Mouse (Mus musculus): ENCODE results near the gene Prkn.

Gene Prkn

GRCm38 (mm10) chr17:11127217-11127616 lies 287.0 kb downstream of the Prkn start:
- no peak for DNase-seq (ENCODE audit: inconsistent ontology term)

GRCm38 (mm10) chr17:11130919-11131318 lies 290.7 kb downstream of the Prkn start:
- peak; percentile 30 for DNase-seq (ENCODE audit: inconsistent ontology term)

DNA sequence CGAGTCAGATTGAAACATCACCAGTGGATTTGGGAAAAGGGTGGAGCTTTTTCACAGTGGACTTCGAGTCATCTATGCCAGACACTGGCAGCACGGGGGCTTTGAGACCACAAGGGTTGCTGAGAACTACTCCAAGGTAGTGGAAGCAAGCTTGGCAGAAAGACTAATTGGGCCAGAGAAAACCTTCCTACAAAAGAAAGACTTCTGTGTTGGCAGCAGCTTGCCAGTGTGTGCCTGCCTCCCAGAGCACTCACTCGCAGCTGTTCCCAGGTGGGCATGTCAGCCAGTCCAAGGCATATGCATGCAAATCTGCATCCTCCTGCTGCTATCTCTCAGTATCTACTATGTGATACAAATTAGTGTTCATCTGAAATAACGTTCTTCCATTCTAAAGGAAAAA lies 302.1 kb downstream of the Prkn start:
- DNase-seq (ENCODE audit: inconsistent ontology term): no peak

- DNase-seq (ENCODE audit: inconsistent ontology term): no peak
Observed at GRCm38 (mm10) chr17:11156119-11156518, 315.9 kb downstream of the Prkn start.

DNA sequence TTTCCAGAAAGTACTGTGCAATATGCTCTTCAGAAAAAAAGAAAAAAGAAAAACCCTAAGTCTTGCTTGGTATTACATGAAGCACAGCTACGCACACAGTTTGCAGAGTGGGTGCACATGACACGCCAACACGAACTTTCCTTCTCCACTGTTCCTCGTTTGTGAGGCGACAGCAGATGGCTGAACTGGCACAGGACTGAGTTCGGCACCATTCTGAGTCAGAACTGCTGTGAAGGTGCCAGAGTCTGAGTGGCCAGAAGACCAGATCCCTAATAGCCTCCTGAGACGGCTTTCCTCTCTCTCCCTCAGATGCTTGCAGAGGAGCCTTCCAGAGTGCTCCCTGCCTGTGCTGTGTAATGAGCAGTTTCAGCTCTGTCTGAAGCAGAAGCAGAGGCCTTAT lies 317.4 kb downstream of the Prkn start:
- DNase-seq (ENCODE audit: inconsistent ontology term): peak; percentile 25

- peak; percentile 42 for DNase-seq (ENCODE audit: inconsistent ontology term)
Observed at GRCm38 (mm10) chr17:11161436-11161835, 321.3 kb downstream of the Prkn start.

DNA sequence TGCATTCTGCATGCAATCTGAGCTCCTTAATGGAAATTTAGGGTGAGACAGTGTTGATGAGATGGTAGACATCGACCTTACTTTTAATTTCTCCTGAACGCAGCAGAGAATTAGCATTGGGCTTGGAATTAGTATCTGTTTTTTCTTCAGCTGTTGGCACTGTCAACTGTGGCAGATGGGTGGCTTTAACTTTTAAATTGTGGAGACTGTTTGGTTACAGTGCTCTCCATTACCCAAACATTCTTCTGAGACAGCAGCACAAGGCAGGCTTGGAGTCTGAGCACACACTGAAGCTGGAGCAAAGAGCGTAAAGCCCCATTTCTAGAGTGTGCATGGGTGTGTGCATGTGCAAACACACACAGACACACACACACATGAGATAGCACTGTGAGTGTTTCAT lies 322.6 kb downstream of the Prkn start:
- no peak for DNase-seq (ENCODE audit: inconsistent ontology term)

DNA sequence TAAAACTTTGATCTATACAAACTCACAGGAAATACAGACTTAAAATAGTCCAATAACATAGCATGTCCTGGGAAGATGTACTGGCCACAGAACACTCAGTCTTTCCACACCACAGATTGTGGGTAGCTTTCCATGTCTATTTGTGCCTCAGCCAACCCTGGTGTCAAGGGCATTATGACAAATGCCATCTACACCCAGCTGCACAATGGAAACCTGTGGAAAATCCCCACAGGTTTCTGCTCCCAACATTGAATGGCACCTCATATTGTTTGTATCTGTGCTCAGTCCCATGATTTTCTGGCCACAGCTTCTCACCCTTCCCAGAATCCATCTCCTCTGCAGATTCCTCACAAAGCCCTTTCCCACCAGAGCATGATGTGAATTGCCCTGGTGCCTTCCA lies 347.2 kb downstream of the Prkn start:
- DNase-seq (ENCODE audit: inconsistent ontology term): no peak

GRCm38 (mm10) chr17:11188494-11188893 lies 348.3 kb downstream of the Prkn start:
- DNase-seq (ENCODE audit: inconsistent ontology term): no peak

DNA sequence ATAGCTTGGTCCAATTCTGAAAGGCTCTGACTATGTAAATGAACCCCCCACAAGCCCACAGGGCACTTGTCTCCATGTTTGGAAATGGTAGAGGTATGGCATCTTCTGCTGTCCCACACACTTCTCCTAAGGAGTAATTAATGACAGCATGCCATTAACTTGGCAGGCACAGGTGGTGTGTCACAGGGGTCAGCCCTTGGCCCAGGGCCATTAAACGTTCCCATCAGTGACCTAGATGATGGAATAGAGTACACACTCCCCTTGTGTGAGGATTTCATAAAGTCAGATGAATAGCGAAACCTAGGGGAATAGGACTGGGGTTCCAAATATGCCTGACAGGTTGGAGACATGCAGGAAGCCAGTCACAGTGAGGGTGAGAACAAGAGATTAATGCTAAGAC lies 350.1 kb downstream of the Prkn start:
- no peak for DNase-seq (ENCODE audit: inconsistent ontology term)

DNA sequence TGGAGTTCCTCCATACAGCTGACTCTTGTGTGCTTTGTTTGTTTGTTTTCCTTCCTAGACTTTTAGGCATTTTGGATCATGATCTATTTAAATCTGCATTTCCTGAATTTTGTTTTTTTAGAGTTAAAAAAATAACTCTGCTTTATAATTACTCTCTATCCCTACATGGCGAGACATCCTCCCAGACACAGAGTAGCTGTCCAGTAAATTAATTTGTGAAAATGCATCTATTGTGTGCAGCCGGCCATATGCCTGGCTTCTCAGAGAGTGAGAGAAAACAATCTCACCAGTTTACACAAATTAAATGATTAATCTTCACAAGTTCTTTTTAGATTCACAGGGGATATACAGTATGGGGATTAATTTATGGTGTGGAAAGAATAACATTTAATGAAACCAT lies 357.9 kb downstream of the Prkn start:
- DNase-seq (ENCODE audit: inconsistent ontology term): no peak

DNA sequence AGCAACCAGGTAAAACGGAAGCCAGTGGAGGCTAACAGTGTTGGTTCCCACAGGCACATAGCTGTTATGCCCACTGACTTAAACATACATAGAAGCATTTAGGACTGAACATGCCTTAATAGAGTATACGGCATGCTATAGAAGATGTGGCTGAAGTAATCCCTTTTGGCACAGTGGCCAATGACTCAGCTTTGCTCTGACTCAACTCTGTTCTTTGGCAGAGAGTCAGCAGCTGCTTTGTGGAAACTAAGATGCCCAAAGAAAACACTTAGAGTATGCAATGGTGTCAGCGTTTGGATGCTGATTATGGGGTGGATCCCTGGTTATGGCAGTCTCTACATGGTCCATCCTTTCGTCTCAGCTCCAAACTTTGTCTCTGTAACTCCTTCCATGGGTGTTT lies 368.9 kb downstream of the Prkn start:
- peak; percentile 86 for DNase-seq (ENCODE audit: inconsistent ontology term)

DNA sequence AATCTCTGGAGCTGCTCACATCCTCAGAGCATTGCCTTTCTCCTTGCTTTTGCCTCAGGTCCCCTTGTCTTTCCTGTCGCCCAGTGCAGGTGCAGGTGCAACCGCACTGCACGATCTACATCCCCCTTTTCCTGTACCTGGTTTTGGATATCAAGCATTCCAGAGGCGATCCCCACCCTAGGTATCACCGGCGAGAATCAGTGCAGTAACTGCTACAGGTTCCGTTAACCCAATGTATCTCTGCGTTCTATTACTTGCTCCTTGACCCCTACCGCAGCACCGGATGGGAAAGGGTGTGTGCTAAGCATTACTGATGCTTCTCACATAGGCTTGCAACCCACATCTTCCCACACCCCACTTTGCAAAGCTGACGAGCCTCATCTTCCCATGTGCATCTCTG lies 370.8 kb downstream of the Prkn start:
- DNase-seq (ENCODE audit: inconsistent ontology term): no peak

DNA sequence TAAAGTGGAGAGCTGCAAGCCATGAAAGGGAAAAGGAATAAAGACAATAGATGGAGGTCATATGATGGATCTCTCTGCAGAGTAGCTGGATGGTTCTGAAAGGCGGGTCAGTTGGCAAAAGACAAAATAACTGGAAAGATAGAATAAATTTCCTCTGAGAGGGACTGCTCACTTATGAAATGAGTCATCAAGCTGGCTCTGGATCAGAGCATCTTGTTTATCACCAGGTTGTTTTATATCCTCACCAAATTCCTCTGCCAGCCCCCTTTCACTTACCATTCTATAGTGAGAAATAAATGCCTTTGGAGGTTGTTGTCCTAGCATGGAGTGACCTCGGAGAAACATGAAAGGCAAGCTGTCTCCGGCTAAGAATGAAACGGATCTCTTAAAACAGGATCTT lies 371.4 kb downstream of the Prkn start:
- peak; percentile 42 for DNase-seq (ENCODE audit: inconsistent ontology term)

- DNase-seq (ENCODE audit: inconsistent ontology term): no peak
Observed at GRCm38 (mm10) chr17:11213689-11214088, 373.5 kb downstream of the Prkn start.

DNA sequence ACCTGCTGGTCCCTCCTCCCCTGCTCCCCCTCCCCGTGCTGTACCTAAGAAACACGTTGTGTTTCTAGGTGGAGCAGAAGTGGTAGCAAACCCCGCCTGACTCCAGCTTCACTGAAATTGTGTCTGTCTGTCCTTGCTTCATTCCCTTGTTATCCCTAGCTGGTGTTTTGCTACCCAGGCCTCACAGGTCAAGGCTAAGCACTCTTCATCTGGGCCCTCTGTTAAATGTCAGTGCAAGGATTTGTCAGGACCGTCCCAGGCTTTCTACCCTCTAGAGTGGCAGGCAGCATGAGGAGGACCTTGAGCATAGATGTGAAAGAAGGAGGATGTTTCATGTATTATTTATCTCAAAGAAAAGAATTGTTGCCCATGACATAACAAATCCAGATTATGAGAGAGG lies 388.8 kb downstream of the Prkn start:
- no peak for DNase-seq (ENCODE audit: inconsistent ontology term)

DNA sequence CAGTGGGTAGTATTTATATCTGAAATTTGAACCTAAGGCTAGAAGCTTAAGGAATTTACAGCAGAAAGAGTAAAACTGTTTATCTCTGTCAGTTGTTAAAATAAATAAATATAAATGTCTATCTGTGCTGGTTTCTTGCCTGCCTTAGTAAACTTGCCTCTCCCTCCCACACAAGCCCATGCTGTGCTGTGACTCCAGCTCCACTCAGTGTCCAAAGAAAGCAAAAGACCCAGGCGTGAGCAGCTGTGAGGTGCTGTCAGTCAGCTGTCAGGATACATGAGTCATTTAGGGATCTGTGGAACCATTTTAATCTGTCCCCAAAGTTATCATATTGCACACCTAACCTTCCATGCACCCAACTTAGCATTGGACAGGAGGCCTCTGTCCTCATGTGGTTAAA lies 389.2 kb downstream of the Prkn start:
- DNase-seq (ENCODE audit: inconsistent ontology term): no peak

- DNase-seq (ENCODE audit: inconsistent ontology term): peak; percentile 66
Observed at GRCm38 (mm10) chr17:11230604-11231395, 390.6 kb downstream of the Prkn start.

GRCm38 (mm10) chr17:11235273-11235672 lies 395.1 kb downstream of the Prkn start:
- no peak for DNase-seq (ENCODE audit: inconsistent ontology term)

DNA sequence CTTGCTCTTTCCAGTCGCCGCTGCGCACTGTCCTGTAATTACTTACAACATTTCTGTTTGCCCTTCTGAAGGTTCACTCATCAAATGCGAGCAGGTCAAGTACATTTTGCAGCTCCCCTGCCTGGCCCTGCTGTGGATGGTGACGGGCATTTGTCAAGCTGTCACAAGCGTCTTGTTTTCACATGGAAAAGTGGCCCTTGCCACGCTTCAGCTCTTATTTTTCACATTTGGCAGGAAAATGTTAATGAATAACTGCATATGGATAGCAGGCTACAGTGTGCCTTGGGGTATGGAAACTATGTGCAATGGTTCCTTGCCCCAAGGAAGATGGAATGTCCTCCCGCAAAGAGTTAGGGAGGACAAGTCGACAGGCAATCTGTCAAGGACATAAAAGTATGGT lies 404.9 kb downstream of the Prkn start:
- no peak for DNase-seq (ENCODE audit: inconsistent ontology term)

DNA sequence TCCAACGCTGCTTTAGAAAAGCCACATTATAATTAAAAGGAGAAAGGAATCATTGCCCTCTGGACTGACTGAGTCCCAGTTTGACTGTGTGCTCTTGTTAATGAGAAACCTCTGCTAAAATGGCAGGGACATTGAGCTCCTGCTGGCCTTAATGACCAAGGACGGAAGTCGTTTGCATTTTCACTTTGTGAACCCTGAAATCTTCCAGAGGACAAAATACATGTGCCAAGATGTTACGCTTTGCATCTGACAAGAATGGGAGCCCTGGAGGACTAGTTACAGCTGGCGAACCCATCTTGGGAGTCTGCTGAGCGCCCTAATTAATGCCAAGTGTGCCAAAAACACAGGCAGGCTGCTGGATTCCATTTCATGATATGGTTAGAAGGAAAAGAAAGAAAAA lies 409.0 kb downstream of the Prkn start:
- DNase-seq (ENCODE audit: inconsistent ontology term): no peak

DNA sequence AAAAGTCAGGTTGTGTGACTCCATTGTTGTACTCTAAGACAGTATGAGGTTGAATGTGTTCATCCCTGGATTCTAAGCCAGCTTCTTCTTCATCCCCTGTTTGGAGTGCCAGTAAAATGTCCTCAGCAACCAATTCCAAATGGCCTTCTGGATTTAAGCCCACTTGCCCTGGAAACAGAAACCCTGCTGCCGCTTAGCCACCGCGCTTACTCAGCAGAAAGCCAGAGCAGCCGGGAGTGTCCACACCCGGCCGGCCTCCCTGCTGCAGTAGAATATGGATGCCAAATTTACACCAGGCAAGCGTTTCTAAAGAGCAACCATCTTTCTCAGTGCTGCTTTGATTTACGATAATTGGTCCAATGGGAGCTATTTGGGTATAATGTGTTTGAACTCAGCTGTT lies 420.5 kb downstream of the Prkn start:
- no peak for DNase-seq (ENCODE audit: inconsistent ontology term)

DNA sequence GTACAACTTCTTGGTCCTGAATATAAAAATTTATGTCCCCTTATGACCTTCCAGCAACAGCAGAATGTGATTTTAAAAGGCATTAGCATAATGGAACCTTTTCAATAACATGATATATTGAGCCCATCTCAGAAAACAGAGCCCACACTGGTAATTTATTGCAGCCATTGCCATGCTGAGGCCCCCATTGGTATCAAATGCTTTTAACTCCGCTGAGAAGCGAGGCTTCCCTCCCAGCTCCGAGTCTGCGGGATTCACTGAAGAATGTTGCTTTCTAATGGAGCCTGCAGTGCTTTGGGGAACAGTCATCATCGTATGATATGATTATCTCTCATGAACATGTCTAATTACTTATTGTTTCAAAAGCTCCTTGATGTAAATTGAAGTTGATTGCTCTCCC lies 421.5 kb downstream of the Prkn start:
- DNase-seq (ENCODE audit: inconsistent ontology term): no peak

DNA sequence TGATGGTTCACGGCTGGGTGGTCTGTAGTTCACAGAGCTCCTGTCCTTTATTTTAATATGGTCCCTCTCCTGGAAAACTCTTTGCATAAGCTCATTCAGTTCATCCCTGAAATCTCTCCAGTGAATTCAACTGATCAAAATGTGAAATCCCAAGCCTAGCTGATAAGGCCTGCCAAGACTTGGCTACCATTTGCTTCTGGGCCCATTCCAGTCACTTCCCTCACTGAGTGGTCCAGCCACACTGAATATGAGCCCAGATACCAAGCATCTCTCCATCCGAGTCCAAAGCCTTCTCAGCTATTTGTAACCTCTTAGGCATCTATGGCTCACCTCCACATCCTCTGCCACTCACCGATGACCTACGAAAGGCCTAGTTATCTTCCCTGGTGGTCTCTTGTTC lies 427.8 kb downstream of the Prkn start:
- DNase-seq (ENCODE audit: inconsistent ontology term): no peak

Data from Muller cell, postnatal 12 days (primary cell).